8 mouse cellular contexts compared by ENCODE assay signal in genomic region chr4:133250609-133251008, GRCm38 (mm10). TPM values are rescaled to one million over a fixed set of nuclear protein-coding genes. Genes with fewer than 3 reads are reported as not detected.
DNase-seq lines count a peak whose midpoint lies in the region; ATAC-seq and TF ChIP-seq lines count a peak whose summit lies in the region.

No protein-coding gene starts in this region.

- no peak for TF ChIP-seq EP300 in liver, embryonic 14.5 days (IDR thresholded peaks at IDR 0.05; ENCODE audit: low read depth)

- peak; percentile 73 for DNase-seq in c-Kit-positive CD71-positive TER-119-positive erythroid progenitor cells, embryonic 14.5 days (ENCODE audit: low spot score)
- DNase-seq in heart, postnatal 10 days: peak; percentile 85 to 90
- peak; percentile 78 to 91 for DNase-seq in kidney, postnatal 36 days
- DNase-seq in liver, embryonic 14.5 days (ENCODE audit: low read depth in 3 of 3, low spot score in 3 of 3): peak in 2 of 3 experiments; percentile 46 to 50
- DNase-seq in neural tube, embryonic 10.5 days (ENCODE audit: extremely low spot score, low spot score): peak; percentile 93

- 3% methylated on average over 22 of the region's 22 CpGs for WGBS in forebrain, embryonic 13.5 days
- 7% methylated on average over 22 of the region's 22 CpGs for WGBS in liver, embryonic 14.5 days (ENCODE audit: insufficient replicate concordance)
- WGBS in stomach, embryonic 15.5 days: 5% methylated on average over 22 of the region's 22 CpGs

- H3K27me3 ChIP-seq in forebrain, embryonic 13.5 days: peaks cover 88% of the 10 kb centered on the region
- H3K27me3 ChIP-seq in liver, embryonic 14.5 days (ENCODE audit: control insufficient read depth, insufficient read depth, low read length): peaks cover 11% of the 10 kb centered on the region
- peaks cover 36% of the 10 kb centered on the region for H3K27me3 ChIP-seq in stomach, embryonic 15.5 days (replicated peaks)

- peak; percentile 94 for TF ChIP-seq CTCF in liver, embryonic 14.5 days (IDR thresholded peaks at IDR 0.05; ENCODE audit: low read depth)

- no peaks in the 10 kb centered on the region for H3K36me3 ChIP-seq in forebrain, embryonic 13.5 days (ENCODE audit: poor library complexity, severe bottlenecking)
- no peaks in the 10 kb centered on the region for H3K36me3 ChIP-seq in liver, embryonic 14.5 days (replicated peaks; ENCODE audit: control insufficient read depth, insufficient read depth, low read depth)
- H3K36me3 ChIP-seq in stomach, embryonic 15.5 days: no peaks in the 10 kb centered on the region

- H3K27ac ChIP-seq in forebrain, embryonic 13.5 days: no peak overlapping the region
- no peak overlapping the region for H3K27ac ChIP-seq in liver, embryonic 14.5 days
- H3K27ac ChIP-seq in stomach, embryonic 15.5 days: no peak overlapping the region

- intact Hi-C loops in heart, postnatal 10 days (cut with DNase I): loop anchor here (1.0 to 5.0 kb wide), 3 partner anchors 33 to 242 kb away; no protein-coding TSS in a partner anchor

- H3K9me3 ChIP-seq in forebrain, embryonic 13.5 days (replicated peaks): no peaks in the 10 kb centered on the region
- no peaks in the 10 kb centered on the region for H3K9me3 ChIP-seq in liver, embryonic 14.5 days (ENCODE audit: control insufficient read depth, low read length)
- no peaks in the 10 kb centered on the region for H3K9me3 ChIP-seq in stomach, embryonic 15.5 days

- H3K4me3 ChIP-seq in forebrain, embryonic 13.5 days: peak overlapping the region; percentile 35
- H3K4me3 ChIP-seq in liver, embryonic 14.5 days (ENCODE audit: insufficient read depth in 1 of 2, low read depth in 2 of 2, low read length in 2 of 2): no peak overlapping the region
- H3K4me3 ChIP-seq in stomach, embryonic 15.5 days (replicated peaks): peak overlapping the region; percentile 38

- peak; percentile 72 for ATAC-seq in CD4-positive, CD25-positive, alpha-beta regulatory T cell, adult 4 months
- peak; percentile 27; the same call in 1 of the 2 replicates for ATAC-seq in forebrain, embryonic 13.5 days
- no peak for ATAC-seq in liver, embryonic 14.5 days (ENCODE audit: insufficient read depth)
- ATAC-seq in stomach, embryonic 15.5 days (ENCODE audit: insufficient read depth, low FRiP score, low read depth): no peak; the same call in 1 of the 2 replicates

- H3K9ac ChIP-seq in forebrain, embryonic 13.5 days: peak overlapping the region; percentile 58
- no peak overlapping the region for H3K9ac ChIP-seq in liver, embryonic 14.5 days (replicated peaks)
- no peak overlapping the region for H3K9ac ChIP-seq in stomach, embryonic 15.5 days

- peak overlapping the region; percentile 64 for H3K4me2 ChIP-seq in forebrain, embryonic 13.5 days
- H3K4me2 ChIP-seq in liver, embryonic 14.5 days (ENCODE audit: low read depth): peak overlapping the region; percentile 51
- peak overlapping the region; percentile 78 for H3K4me2 ChIP-seq in stomach, embryonic 15.5 days

- peaks cover 11% of the 10 kb centered on the region for H3K4me1 ChIP-seq in forebrain, embryonic 13.5 days
- H3K4me1 ChIP-seq in liver, embryonic 14.5 days (replicated peaks; ENCODE audit: control insufficient read depth in 2 of 2, insufficient read depth in 2 of 2, low read length in 1 of 2): peaks cover 19 to 26% of the 10 kb centered on the region in 2 experiments
- H3K4me1 ChIP-seq in stomach, embryonic 15.5 days: peaks cover 10% of the 10 kb centered on the region; the same call in 1 of the 2 replicates

RNA-seq across cellular contexts. Expression of gene Map3k6, which starts 10.0 kb away (rescaled TPM):
- under 1 TPM in 1 of 2 experiments, not detected in 1; 0.62 TPM for polyA plus RNA-seq in CD4-positive, CD25-positive, alpha-beta regulatory T cell, adult 4 months (2017; shearing (Covaris generic))
- polyA plus RNA-seq in forebrain, embryonic 13.5 days (2015; fragmentation: Nextera tagmentation; extraction: Ambion mirVana): 0.92 and 1.0 TPM in 2 replicates
- total RNA-seq in heart, postnatal 10 days (2021): 10 to 100 TPM in 1 of 2 experiments, 1 to 10 TPM in 1; 8.2 to 30.7 TPM
- 2.0 and 2.4 TPM in 2 replicates for polyA plus RNA-seq in liver, embryonic 14.5 days (2012; rRNA removed)
- 1.2 and 1.5 TPM in 2 replicates for polyA plus RNA-seq in liver, embryonic 14.5 days (2014; fragmentation: Nextera tagmentation; extraction: Ambion mirVana)
- 5.0 and 8.6 TPM in 2 replicates for polyA plus RNA-seq in stomach, embryonic 15.5 days (2015; fragmentation: Nextera tagmentation; extraction: Ambion mirVana)

RNA-seq across cellular contexts. Expression of gene Sytl1, which starts 12.3 kb away (rescaled TPM):
- polyA plus RNA-seq in CD4-positive, CD25-positive, alpha-beta regulatory T cell, adult 4 months (2017; shearing (Covaris generic)): 10 to 100 TPM; 22.1 to 39.4 TPM
- polyA plus RNA-seq in forebrain, embryonic 13.5 days (2015; fragmentation: Nextera tagmentation; extraction: Ambion mirVana): 0.43 and 0.59 TPM in 2 replicates
- total RNA-seq in heart, postnatal 10 days (2021): 1 to 10 TPM in 1 of 2 experiments, under 1 TPM in 1; 0.74 to 1.5 TPM
- 0.52 and 0.56 TPM in 2 replicates for polyA plus RNA-seq in liver, embryonic 14.5 days (2012; rRNA removed)
- polyA plus RNA-seq in liver, embryonic 14.5 days (2014; fragmentation: Nextera tagmentation; extraction: Ambion mirVana): 0.48 and 0.80 TPM in 2 replicates
- polyA plus RNA-seq in stomach, embryonic 15.5 days (2015; fragmentation: Nextera tagmentation; extraction: Ambion mirVana): 17.0 and 29.0 TPM in 2 replicates

RNA-seq across cellular contexts. Expression of gene Tmem222, which starts 27.0 kb away (rescaled TPM):
- polyA plus RNA-seq in CD4-positive, CD25-positive, alpha-beta regulatory T cell, adult 4 months (2017; shearing (Covaris generic)): 10 to 100 TPM; 83.4 to 93.2 TPM
- polyA plus RNA-seq in forebrain, embryonic 13.5 days (2015; fragmentation: Nextera tagmentation; extraction: Ambion mirVana): 85.8 and 94.5 TPM in 2 replicates
- 10 to 100 TPM; 28.7 to 31.7 TPM for total RNA-seq in heart, postnatal 10 days (2021)
- polyA plus RNA-seq in liver, embryonic 14.5 days (2012; rRNA removed): 31.6 and 35.3 TPM in 2 replicates
- polyA plus RNA-seq in liver, embryonic 14.5 days (2014; fragmentation: Nextera tagmentation; extraction: Ambion mirVana): 36.4 and 38.7 TPM in 2 replicates
- 73.6 and 74.2 TPM in 2 replicates for polyA plus RNA-seq in stomach, embryonic 15.5 days (2015; fragmentation: Nextera tagmentation; extraction: Ambion mirVana)

RNA-seq across cellular contexts. Expression of gene Gpr3, which starts 38.3 kb away (rescaled TPM):
- not detected for polyA plus RNA-seq in CD4-positive, CD25-positive, alpha-beta regulatory T cell, adult 4 months (2017; shearing (Covaris generic))
- 0.33 and 0.57 TPM in 2 replicates for polyA plus RNA-seq in forebrain, embryonic 13.5 days (2015; fragmentation: Nextera tagmentation; extraction: Ambion mirVana)
- total RNA-seq in heart, postnatal 10 days (2021): under 1 TPM in 1 of 2 experiments, not detected in 1; 0.12 TPM
- 0.02 TPM in 1 of 2 replicates, not detected in the other for polyA plus RNA-seq in liver, embryonic 14.5 days (2012; rRNA removed)
- polyA plus RNA-seq in liver, embryonic 14.5 days (2014; fragmentation: Nextera tagmentation; extraction: Ambion mirVana): not detected in 2 replicates
- 0.13 and 0.23 TPM in 2 replicates for polyA plus RNA-seq in stomach, embryonic 15.5 days (2015; fragmentation: Nextera tagmentation; extraction: Ambion mirVana)

RNA-seq across cellular contexts. Expression of gene Cd164l2, which starts 38.7 kb away (rescaled TPM):
- under 1 TPM in 1 of 2 experiments, not detected in 1; 0.54 TPM for polyA plus RNA-seq in CD4-positive, CD25-positive, alpha-beta regulatory T cell, adult 4 months (2017; shearing (Covaris generic))
- 0.17 and 0.30 TPM in 2 replicates for polyA plus RNA-seq in forebrain, embryonic 13.5 days (2015; fragmentation: Nextera tagmentation; extraction: Ambion mirVana)
- total RNA-seq in heart, postnatal 10 days (2021): not detected
- 0.05 and 0.06 TPM in 2 replicates for polyA plus RNA-seq in liver, embryonic 14.5 days (2012; rRNA removed)
- not detected in 2 replicates for polyA plus RNA-seq in liver, embryonic 14.5 days (2014; fragmentation: Nextera tagmentation; extraction: Ambion mirVana)
- 6.8 and 7.8 TPM in 2 replicates for polyA plus RNA-seq in stomach, embryonic 15.5 days (2015; fragmentation: Nextera tagmentation; extraction: Ambion mirVana)

Comparison
In these comparisons a context has a peak if more than half of its experiments do, and no peak if none do; other contexts are left out.
1. ATAC-seq: peak in CD4-positive, CD25-positive, alpha-beta regulatory T cell, adult 4 months (single experiment) and forebrain, embryonic 13.5 days (single experiment); none in liver, embryonic 14.5 days (single experiment) and stomach, embryonic 15.5 days (single experiment).
2. H3K4me3 ChIP-seq: peak in forebrain, embryonic 13.5 days (single experiment) and stomach, embryonic 15.5 days (single experiment); none in liver, embryonic 14.5 days (0 of 2).
3. RNA of gene Sytl1, which starts 12.3 kb away (polyA plus RNA-seq): 22.1 to 39.4 TPM in CD4-positive, CD25-positive, alpha-beta regulatory T cell, adult 4 months and 17.0 to 29.0 TPM in stomach, embryonic 15.5 days; 0.48 to 0.80 TPM in liver, embryonic 14.5 days and 0.43 to 0.59 TPM in forebrain, embryonic 13.5 days; every median in the first group is over 10 times any median in the second.
4. Peak in every context shown above with its lines, with median percentiles within 50 percentile points of each other: DNase-seq and H3K4me2 ChIP-seq.